Mouse (Mus musculus) liver, embryonic 14.5 days (tissue): Measurements from ENCODE around the gene Ush2a. TPM values are rescaled to one million over a fixed set of nuclear protein-coding genes. Genes with fewer than 3 reads are reported as not detected.

Experiments used
- ATAC-seq: fragments of 200-750 bp; cut with Nextera tagmentation; 2 replicates; pipeline ENCODE4 v1.8.0; 2017; ENCODE audit warnings: moderate number of reproducible peaks, mild to moderate bottlenecking, moderate library complexity; ENCODE audit not compliant: insufficient read depth
- DNase-seq, 3 experiments: peaks; one replicate each; pipeline ENCODE4 v3.0.0-alpha.2; 2012 to 2013; ENCODE audit warnings: low read depth in 3 of 3, low spot score in 3 of 3
- H3K27ac ChIP-seq: fragments of 300-500 bp; sonication (generic); 2 replicates; pipeline ENCODE4 v1.5.1; 2014; ENCODE audit warnings: moderate library complexity, mild to moderate bottlenecking, control low read depth, inconsistent platforms
- H3K27me3 ChIP-seq: fragments of 300-500 bp; sonication (generic); 2 replicates; pipeline ENCODE4 v1.6.1; 2014; ENCODE audit warnings: mild to moderate bottlenecking, low read length, moderate library complexity; ENCODE audit not compliant: control insufficient read depth, insufficient read depth
- H3K36me3 ChIP-seq: fragments of 300-500 bp; sonication (generic); replicated peaks from 2 replicates; pipeline ENCODE4 v1.6.1; 2014; ENCODE audit warnings: low read depth; ENCODE audit not compliant: control insufficient read depth, insufficient read depth
- H3K4me1 ChIP-seq, 2 experiments: fragments of 200-500 bp in 1 of 2; fragments of 300-500 bp in 1 of 2; sonication (generic) in 1 of 2; replicated peaks; 2 replicates each; pipeline ENCODE4 v1.6.1; 2012 to 2014; ENCODE audit warnings: antibody characterized with exemption in 1 of 2, inconsistent platforms in 1 of 2, low read length in 1 of 2; ENCODE audit not compliant: control insufficient read depth in 2 of 2, insufficient read depth in 2 of 2
- H3K4me2 ChIP-seq: fragments of 300-500 bp; sonication (generic); 2 replicates; pipeline ENCODE4 v1.6.1; 2014; ENCODE audit warnings: low read depth, mild to moderate bottlenecking, control low read depth, moderate library complexity
- H3K4me3 ChIP-seq, 2 experiments: fragments of 200-500 bp in 1 of 2; fragments of 300-500 bp in 1 of 2; sonication (generic) in 1 of 2; 2 replicates each; pipeline ENCODE4 v1.5.1; 2012 to 2014; ENCODE audit warnings: low read depth in 2 of 2, low read length in 2 of 2, mild to moderate bottlenecking in 2 of 2, control low read depth in 1 of 2, inconsistent platforms in 1 of 2, moderate library complexity in 1 of 2; ENCODE audit not compliant: insufficient read depth in 1 of 2
- H3K9ac ChIP-seq: fragments of 300-500 bp; sonication (generic); replicated peaks from 2 replicates; pipeline ENCODE4 v1.6.1; 2014; ENCODE audit warnings: mild to moderate bottlenecking, control low read depth, moderate library complexity
- H3K9me3 ChIP-seq: fragments of 300-500 bp; sonication (generic); 2 replicates; pipeline ENCODE4 v1.6.1; 2016; ENCODE audit warnings: low read length, mixed read lengths; ENCODE audit not compliant: control insufficient read depth
- CTCF ChIP-seq: IDR thresholded peaks from 2 replicates; pipeline ENCODE4 v1.5.1; 2016; ENCODE audit warnings: antibody characterized with exemption, low read depth, control low read depth
- EP300 ChIP-seq: IDR thresholded peaks from 2 replicates; pipeline ENCODE4 v1.6.1; 2016; ENCODE audit warnings: antibody characterized with exemption, low read depth
- WGBS: fragments of 180-500 bp; shearing (Covaris S2); extraction: QIAGEN DNeasy Blood & Tissue Kit; methylation state at CpG from one replicate; pipeline ENCODE4 v1.1.7; 2014; ENCODE audit not compliant: insufficient replicate concordance; 5-methylcytosine and 5-hydroxymethylcytosine counted together
- polyA plus RNA-seq, 2 experiments: library from polyadenylated mRNA; depleted of rRNA in 1 of 2; stranded (reverse) in 1 of 2; unstranded in 1 of 2; fragments of >200 nt; fragmentation: Nextera tagmentation in 1 of 2; extraction: Ambion mirVana in 1 of 2; gene quantifications; 2 replicates each; pipeline versions ENCODE4 v1.2.1 to v1.2.3; 2012 to 2014

Gene Ush2a
- polyA plus RNA-seq, 2 experiments: 0.02 TPM; not detected in 1

GRCm38 (mm10) chr1:188667460-188667859 lies 405.6 kb downstream of the Ush2a start:
- 69% methylated on average over 8 of the region's 8 CpGs for WGBS
- Histone ChIP-seq H3K27ac (no peak overlapping the region), H3K4me3 (no peak overlapping the region), H3K27me3 (no peaks in the 10 kb centered on the region), H3K36me3 (no peaks in the 10 kb centered on the region), H3K9me3 (no peaks in the 10 kb centered on the region), H3K9ac (no peak overlapping the region), H3K4me2 (no peak overlapping the region), H3K4me1 (no peaks in the 10 kb centered on the region)
- no peak for DNase-seq
- no peak for ATAC-seq
- TF ChIP-seq EP300: no peak
- TF ChIP-seq CTCF: no peak

- ATAC-seq (no peak), DNase-seq (no peak)
- no peaks in the 10 kb centered on the region for H3K27me3 ChIP-seq
- 37% methylated on average over 12 of the region's 12 CpGs for WGBS
- no peaks in the 10 kb centered on the region for H3K36me3 ChIP-seq
- H3K9ac ChIP-seq: no peak overlapping the region
- H3K4me3 ChIP-seq: no peak overlapping the region
- H3K9me3 ChIP-seq: no peaks in the 10 kb centered on the region
- no peak overlapping the region for H3K4me2 ChIP-seq
- no peak overlapping the region for H3K27ac ChIP-seq
- no peaks in the 10 kb centered on the region for H3K4me1 ChIP-seq
- no peak for TF ChIP-seq CTCF
- no peak for TF ChIP-seq EP300
Measured at GRCm38 (mm10) chr1:188668513-188668912, 406.7 kb downstream of the Ush2a start.

- Histone ChIP-seq H3K4me1 (peaks cover 0 to 4% of the 10 kb centered on the region in 2 experiments; a peak in 1 of 4 replicates), H3K27me3 (no peaks in the 10 kb centered on the region), H3K9ac (no peak overlapping the region), H3K27ac (no peak overlapping the region), H3K9me3 (no peaks in the 10 kb centered on the region), H3K4me3 (no peak overlapping the region), H3K4me2 (no peak overlapping the region), H3K36me3 (no peaks in the 10 kb centered on the region)
- DNase-seq (no peak), ATAC-seq (no peak)
- WGBS: 80% methylated on average over 12 of the region's 12 CpGs
- TF ChIP-seq EP300 (no peak), CTCF (no peak)
Measured at GRCm38 (mm10) chr1:188672871-188673270, 411.0 kb downstream of the Ush2a start.

DNA sequence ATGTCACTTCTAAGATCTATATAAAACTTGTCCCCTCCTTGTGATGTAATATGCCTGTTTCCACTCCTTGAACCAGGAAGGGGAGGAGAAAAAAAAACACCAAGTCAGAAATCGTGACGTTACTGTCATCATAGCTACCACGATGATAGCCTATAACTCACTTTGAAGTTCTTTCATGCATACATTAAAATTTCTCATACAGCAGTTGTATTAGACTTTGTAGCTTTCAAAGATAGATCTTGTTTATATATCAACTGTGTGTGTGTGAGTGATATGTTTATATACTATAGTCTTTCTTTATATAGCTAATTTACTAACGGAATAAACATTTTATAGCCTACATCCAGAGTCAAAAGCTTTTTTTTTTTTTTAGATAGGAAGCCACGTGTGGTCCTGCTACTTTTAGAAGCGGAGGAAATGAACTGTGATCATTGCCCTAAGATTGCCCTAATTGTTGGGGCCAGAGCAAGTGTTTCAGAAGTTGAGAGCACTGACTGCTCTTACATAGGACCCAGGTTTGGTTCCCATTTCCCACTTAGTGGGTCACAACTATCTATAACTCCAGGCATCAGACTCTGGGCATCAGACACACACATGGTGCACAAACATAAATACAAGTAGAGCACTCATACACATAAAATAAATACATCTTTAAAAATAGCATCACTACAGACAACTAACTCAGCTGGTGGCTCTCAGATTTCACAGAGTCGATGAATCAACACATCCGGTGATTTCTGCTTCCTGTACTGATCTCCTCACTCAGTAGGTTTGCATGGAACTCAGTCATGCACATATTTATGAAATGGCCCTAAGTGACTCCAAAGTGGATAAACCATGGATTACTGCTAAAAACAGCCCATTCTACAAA lies 413.1 kb downstream of the Ush2a start:
- H3K36me3 ChIP-seq: no peaks in the 10 kb centered on the region
- no peak overlapping the region for H3K9ac ChIP-seq
- H3K9me3 ChIP-seq: no peaks in the 10 kb centered on the region
- no peak for TF ChIP-seq EP300
- TF ChIP-seq CTCF: no peak
- H3K4me3 ChIP-seq: no peak overlapping the region
- DNase-seq (no peak), ATAC-seq (no peak)
- no peaks in the 10 kb centered on the region for H3K27me3 ChIP-seq
- WGBS: 53% methylated on average over 8 of the region's 8 CpGs
- peaks cover 0 to 4% of the 10 kb centered on the region in 2 experiments; a peak in 1 of 4 replicates for H3K4me1 ChIP-seq
- no peak overlapping the region for H3K4me2 ChIP-seq
- H3K27ac ChIP-seq: no peak overlapping the region

DNA sequence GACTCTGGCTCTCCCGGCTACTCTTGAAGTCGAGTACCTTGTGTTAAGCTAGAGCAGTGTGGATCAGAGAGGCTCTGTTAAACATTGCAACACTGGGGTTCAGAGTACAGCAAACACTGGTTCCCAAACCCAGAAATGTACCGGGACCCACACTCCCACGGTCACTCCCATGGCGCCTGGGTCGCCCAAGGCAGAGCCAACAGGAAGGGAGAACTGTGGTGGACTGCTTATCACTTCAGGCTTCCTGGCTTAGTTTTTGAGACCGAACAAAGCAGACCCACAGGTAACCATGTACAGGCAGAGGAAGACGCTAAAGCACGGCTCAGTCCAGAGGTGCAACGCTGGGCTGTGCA lies 413.7 kb downstream of the Ush2a start:
- WGBS: 45% methylated on average over 10 of the region's 10 CpGs
- no peak overlapping the region for H3K4me2 ChIP-seq
- no peaks in the 10 kb centered on the region for H3K27me3 ChIP-seq
- ATAC-seq: peak; percentile 60; the same call in 1 of the 2 replicates
- peaks cover 0 to 4% of the 10 kb centered on the region in 2 experiments; a peak in 1 of 4 replicates for H3K4me1 ChIP-seq
- H3K9ac ChIP-seq: no peak overlapping the region
- peak in 2 of 3 experiments; percentile 2 to 11 for DNase-seq
- no peaks in the 10 kb centered on the region for H3K9me3 ChIP-seq
- H3K4me3 ChIP-seq: no peak overlapping the region
- TF ChIP-seq EP300 (no peak), CTCF (no peak)
- H3K36me3 ChIP-seq: no peaks in the 10 kb centered on the region
- no peak overlapping the region for H3K27ac ChIP-seq
